Mouse (Mus musculus): ENCODE results near the gene Arhgap27. TPM values are rescaled to one million over a fixed set of nuclear protein-coding genes. Genes with fewer than 3 reads are reported as not detected.

Arhgap27 gene
- total and polyA plus RNA-seq, 3 experiments, result 6.3 to 15.0 TPM; not detected in 1

- TF ChIP-seq ZKSCAN1 (IDR thresholded peaks at IDR 0.05; ENCODE audit: low read depth, low read length) (no peak), USF1 (IDR thresholded peaks at IDR 0.05; ENCODE audit: low read depth, low read length) (peak; percentile 74), USF2 (IDR thresholded peaks at IDR 0.05; ENCODE audit: borderline replicate concordance in 1 of 2, insufficient read depth in 1 of 2, low read depth in 1 of 2, low read length in 2 of 2) (no peak), TCF12 (IDR thresholded peaks at IDR 0.05; ENCODE audit: low read depth, low read length) (no peak), JUND (IDR thresholded peaks at IDR 0.05; ENCODE audit: low read depth, low read length) (no peak), MXI1 (IDR thresholded peaks at IDR 0.05; ENCODE audit: low read depth, low read length) (peak; percentile 50; the same call in 1 of the 2 replicates), ZMIZ1 (IDR thresholded peaks at IDR 0.05; ENCODE audit: low read depth, low read length) (no peak)
These were observed 36.5 kb upstream of the Arhgap27 start (continued) for GRCm38 (mm10) chr11:103399986-103400385.

DNA sequence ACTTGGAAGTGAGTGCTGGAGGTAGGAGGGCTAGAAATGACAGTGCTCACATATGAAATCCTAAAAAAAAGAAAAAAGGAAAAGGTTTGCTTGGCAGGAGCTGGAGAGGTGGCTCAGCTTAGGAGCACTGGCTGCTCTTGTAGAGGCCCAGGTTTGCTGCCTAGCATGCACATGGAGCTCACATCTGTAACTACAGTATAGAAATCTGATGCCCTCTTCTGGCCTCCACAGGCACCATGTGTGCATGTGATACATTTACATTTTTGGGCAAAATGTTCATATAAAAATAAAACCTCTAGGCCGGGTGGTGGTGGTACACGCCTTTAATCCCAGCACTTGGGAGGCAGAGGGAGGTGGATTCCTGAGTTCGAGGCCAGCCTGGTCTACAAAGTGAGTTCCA, 35.6 kb upstream of the Arhgap27 start:
- Histone ChIP-seq H3K36me3 (ENCODE audit: control insufficient read depth in 1 of 2, insufficient read depth in 2 of 2, low read length in 2 of 2) (peaks cover 3 to 9% of the 10 kb centered on the region in 2 experiments; a peak in 3 of 4 replicates), H3K4me1 (ENCODE audit: control insufficient read depth in 1 of 2, insufficient read depth in 2 of 2, low read length in 2 of 2) (0 out of 4 replicates have a peak, but pooled peaks cover 0 to 3% of the 10 kb centered on the region in 2 experiments), H3K27me3 (ENCODE audit: control insufficient read depth in 1 of 2, insufficient read depth in 2 of 2, low read length in 2 of 2) (no peaks in the 10 kb centered on the region), H3K9ac (ENCODE audit: control insufficient read depth, low read depth, low read length, poor library complexity, severe bottlenecking) (no peak overlapping the region), H3K9me3 (replicated peaks; ENCODE audit: insufficient read depth, low read length) (no peaks in the 10 kb centered on the region), H3K4me3 (ENCODE audit: control insufficient read depth in 1 of 2, insufficient read depth in 1 of 2, low read depth in 2 of 2, low read length in 2 of 2) (no peak overlapping the region), H3K27ac (ENCODE audit: control insufficient read depth, low read depth, low read length) (no peak overlapping the region), H3K79me2 (ENCODE audit: control insufficient read depth, insufficient read depth, low read length, poor library complexity) (no peaks in the 10 kb centered on the region)
- DNase-seq (ENCODE audit: low read depth, low spot score), result peak; percentile 30
- TF ChIP-seq TBP (IDR thresholded peaks at IDR 0.05; ENCODE audit: low read depth, low read length) (no peak), MXI1 (IDR thresholded peaks at IDR 0.05; ENCODE audit: low read depth, low read length) (no peak), E2F4 (IDR thresholded peaks at IDR 0.05; ENCODE audit: borderline replicate concordance, low read depth, low read length) (no peak), JUND (IDR thresholded peaks at IDR 0.05; ENCODE audit: low read depth, low read length) (no peak), ETS1 (IDR thresholded peaks at IDR 0.05; ENCODE audit: low read depth, low read length) (no peak), CTCF (IDR thresholded peaks at IDR 0.05 in 2 of 3, conservative IDR thresholded peaks at IDR 0.05 in 1 of 3; ENCODE audit: control insufficient read depth in 1 of 3, insufficient read depth in 1 of 3, low read depth in 2 of 3, low read length in 3 of 3, poor library complexity in 1 of 3, severe bottlenecking in 1 of 3) (peak in 1 of 3 experiments; percentile 33; a peak in 2 of 6 replicates), USF2 (IDR thresholded peaks at IDR 0.05; ENCODE audit: borderline replicate concordance in 1 of 2, insufficient read depth in 1 of 2, low read depth in 1 of 2, low read length in 2 of 2) (no peak), UBTF (IDR thresholded peaks at IDR 0.05; ENCODE audit: borderline replicate concordance, insufficient read depth, low read depth, low read length) (no peak)

DNA sequence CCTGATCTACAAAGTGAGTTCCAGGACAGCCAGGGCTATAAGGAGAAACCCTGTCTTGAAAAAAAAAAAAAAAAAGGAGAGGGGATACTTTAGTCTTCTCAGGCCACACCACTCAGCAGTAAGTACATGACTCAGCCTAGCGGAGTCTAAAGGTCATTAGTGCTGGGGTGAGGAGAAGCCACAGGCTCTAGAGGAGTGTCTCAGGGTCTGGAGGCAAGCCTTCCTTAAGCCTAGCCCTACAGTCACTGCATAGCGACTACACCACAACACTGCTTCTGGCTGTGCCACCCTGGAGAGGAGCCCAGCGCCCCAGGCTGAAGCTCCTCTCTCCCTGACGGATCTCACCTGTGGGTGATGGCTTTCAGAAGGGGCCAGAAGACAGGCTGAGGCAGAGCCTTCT, 33.2 kb upstream of the Arhgap27 start:
- TF ChIP-seq CHD1 (IDR thresholded peaks at IDR 0.05; ENCODE audit: low read depth, low read length) (no peak), TBP (IDR thresholded peaks at IDR 0.05; ENCODE audit: low read depth, low read length) (no peak), CHD2 (IDR thresholded peaks at IDR 0.05; ENCODE audit: low read length) (no peak), POLR2A (IDR thresholded peaks at IDR 0.05; ENCODE audit: control insufficient read depth in 1 of 2, insufficient read depth in 1 of 2, low read depth in 1 of 2, low read length in 2 of 2, poor library complexity in 1 of 2) (no peak), RCOR1 (IDR thresholded peaks at IDR 0.05; ENCODE audit: low read depth, low read length) (no peak)
- no peak overlapping the region for H3K9ac ChIP-seq (ENCODE audit: control insufficient read depth, low read depth, low read length, poor library complexity, severe bottlenecking)
- no peak overlapping the region for H3K27ac ChIP-seq (ENCODE audit: control insufficient read depth, low read depth, low read length)
- no peak for DNase-seq (ENCODE audit: low read depth, low spot score)
- no peaks in the 10 kb centered on the region for H3K27me3 ChIP-seq (ENCODE audit: control insufficient read depth in 1 of 2, insufficient read depth in 2 of 2, low read length in 2 of 2)
- no peaks in the 10 kb centered on the region for H3K9me3 ChIP-seq (replicated peaks; ENCODE audit: insufficient read depth, low read length)
- H3K79me2 ChIP-seq (ENCODE audit: control insufficient read depth, insufficient read depth, low read length, poor library complexity), result no peaks in the 10 kb centered on the region
- H3K4me1 ChIP-seq (ENCODE audit: control insufficient read depth in 1 of 2, insufficient read depth in 2 of 2, low read length in 2 of 2), result 0 out of 4 replicates have a peak, but pooled peaks cover 0 to 3% of the 10 kb centered on the region in 2 experiments
- H3K4me3 ChIP-seq (ENCODE audit: control insufficient read depth in 1 of 2, insufficient read depth in 1 of 2, low read depth in 2 of 2, low read length in 2 of 2), result no peak overlapping the region
- H3K36me3 ChIP-seq (ENCODE audit: control insufficient read depth in 1 of 2, insufficient read depth in 2 of 2, low read length in 2 of 2), result peaks cover 3 to 11% of the 10 kb centered on the region in 2 experiments; a peak in 3 of 4 replicates

Measured in MEL (cell line).